Mouse (Mus musculus) megakaryocyte-erythroid progenitor cell, adult 5-6 weeks (primary cell): ENCODE measurements around the gene Ovch2. TPM values are rescaled to one million over a fixed set of nuclear protein-coding genes. Genes with fewer than 3 reads are reported as not detected.
"Not testable (repeated sequence)": the region's sequence is repeated elsewhere in the genome, so short reads cannot be mapped to it uniquely, and the experiment has no call there.

Experiments used
- ATAC-seq: replicated peaks from 2 replicates; pipeline ENCODE4 v1.8.0; 2016; ENCODE audit warnings: mild to moderate bottlenecking, inconsistent platforms; ENCODE audit not compliant: severe bottlenecking, poor library complexity, low FRiP score, low TSS enrichment
- total RNA-seq, 2 experiments: library from RNA; stranded (forward) in 1 of 2; stranded (reverse) in 1 of 2; fragments of 200-1000, 215-1000 nt in 1 of 2; fragments of >200 nt in 1 of 2; fragmentation: Nextera tagmentation in 1 of 2; gene quantifications; 2 replicates each; pipeline ENCODE4 v1.2.3; 2014 to 2017

Gene Ovch2
- total RNA-seq (2014; fragmentation: Nextera tagmentation) (not detected in 2 replicates), total RNA-seq (2017) (not detected in 2 replicates)

DNA sequence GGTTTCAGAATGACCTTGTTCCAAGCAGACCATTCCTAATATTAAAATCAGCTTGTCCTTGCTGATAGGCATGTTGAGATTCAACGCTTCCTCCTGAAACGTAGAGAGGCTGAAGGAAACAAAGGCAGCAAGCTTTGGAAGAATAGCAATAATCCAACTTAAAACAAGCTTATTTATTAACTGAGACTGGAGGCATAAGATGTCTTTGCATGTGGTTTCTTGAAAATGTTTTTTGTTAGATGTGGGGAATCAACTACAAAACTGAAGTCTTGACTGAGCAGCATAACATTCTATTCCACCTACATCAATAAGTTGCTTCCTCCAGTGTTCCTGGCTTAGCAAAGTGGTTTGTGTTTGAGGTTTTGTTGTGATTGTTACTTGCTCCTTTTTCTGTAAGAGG lies at the start of gene Ovch2:
Gene Ovch2 (minus strand): TSS at position 101 of the 400 bp plus-strand sequence.
- ATAC-seq, result no peak

DNA sequence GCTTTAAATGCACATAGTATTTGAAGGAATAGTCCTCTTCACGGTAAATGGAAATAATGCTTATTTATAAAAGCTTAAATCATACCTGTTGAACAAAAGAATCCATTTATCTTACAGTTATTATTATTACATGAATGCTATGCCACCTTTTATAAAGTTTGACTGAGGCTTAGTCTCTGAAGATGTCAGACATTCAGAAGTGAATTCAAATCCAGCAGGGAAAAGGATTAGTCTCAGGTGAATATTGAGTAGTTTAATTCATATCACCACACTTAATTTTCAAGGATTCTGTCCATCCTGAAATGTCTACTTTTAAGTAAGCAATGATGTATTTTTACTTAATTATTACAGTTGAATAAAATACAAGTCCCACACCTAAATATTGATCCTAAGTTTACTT lies 46.4 kb upstream of the Ovch2 start, which contains the start of gene Olfr470:
Gene Olfr470 (minus strand): TSS at position 101 of the 400 bp plus-strand sequence.
- ATAC-seq, result not testable (repeated sequence)

DNA sequence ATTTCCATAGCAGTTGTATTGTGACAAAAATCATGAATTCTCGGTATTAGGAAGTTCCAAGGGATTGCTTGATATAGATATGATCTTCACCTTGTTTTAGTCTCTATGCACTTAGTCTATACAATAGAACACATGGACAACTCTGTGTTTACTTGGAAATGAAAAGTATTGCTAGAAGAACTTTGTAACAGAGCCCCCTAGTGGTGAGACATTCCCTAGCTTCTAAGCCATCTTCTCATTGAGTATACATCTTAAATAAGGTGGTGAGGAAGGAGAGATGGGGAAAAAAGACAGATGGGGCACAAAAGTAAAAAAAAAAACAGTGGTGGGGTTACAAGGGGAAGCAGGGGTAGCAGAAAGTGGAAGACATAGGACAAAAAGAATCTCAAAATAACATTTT lies 40.7 kb upstream of the Ovch2 start:
- ATAC-seq, result no peak

DNA sequence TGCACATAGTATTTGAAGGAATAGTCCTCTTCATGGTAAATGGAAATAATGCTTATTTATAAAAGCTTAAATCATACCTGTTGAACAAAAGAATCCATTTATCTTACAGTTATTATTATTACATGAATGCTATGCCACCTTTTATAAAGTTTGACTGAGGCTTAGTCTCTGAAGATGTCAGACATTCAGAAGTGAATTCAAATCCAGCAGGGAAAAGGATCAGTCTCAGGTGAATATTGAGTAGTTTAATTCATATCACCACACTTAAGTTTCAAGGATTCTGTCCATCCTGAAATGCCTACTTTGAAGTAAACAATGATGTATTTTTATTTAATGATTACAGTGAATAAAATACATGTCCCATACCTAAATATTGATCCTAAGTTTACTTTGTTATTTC lies 24.4 kb upstream of the Ovch2 start, which contains the start of gene Olfr469:
Gene Olfr469 (minus strand): TSS at position 101 of the 400 bp plus-strand sequence.
- ATAC-seq, result not testable (repeated sequence)

DNA sequence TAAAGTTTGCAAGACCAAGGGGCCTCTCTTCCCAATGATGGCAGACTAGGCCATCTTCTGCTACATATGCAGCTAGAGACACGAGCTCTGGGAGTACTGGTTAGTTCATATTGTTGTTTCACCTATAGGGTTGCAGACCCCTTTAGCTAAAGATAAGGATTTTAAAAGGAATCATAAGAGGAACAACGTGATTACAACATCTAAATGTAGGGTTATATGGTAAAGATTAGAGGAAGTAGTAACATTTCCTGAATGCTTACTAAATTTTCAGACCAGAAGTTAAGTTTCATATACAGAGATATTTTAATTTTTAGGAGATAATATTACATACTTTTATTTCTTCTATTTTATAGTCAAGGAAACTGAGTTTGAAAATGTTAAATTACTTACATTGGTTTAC lies 22.9 kb upstream of the Ovch2 start:
- ATAC-seq, result not testable (repeated sequence)

DNA sequence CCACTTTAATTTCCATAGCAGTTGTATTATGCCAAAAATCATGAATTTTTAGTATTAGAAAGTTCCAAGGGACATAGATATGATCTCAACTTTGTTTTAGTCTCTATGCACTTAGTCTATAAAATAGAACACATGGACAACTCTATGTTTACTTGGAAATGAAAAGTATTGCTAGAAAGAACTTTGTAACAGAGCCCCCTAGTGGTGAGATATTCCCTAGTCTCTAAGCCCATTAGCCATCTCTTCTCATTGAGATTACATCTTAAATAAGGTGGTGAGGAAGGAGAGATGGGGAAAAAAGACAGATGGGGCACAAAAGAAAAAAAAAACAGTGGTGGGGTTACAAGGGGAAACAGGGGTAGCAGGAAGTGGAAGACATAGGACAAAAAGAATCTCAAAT lies 18.4 kb upstream of the Ovch2 start:
- ATAC-seq, result no peak

DNA sequence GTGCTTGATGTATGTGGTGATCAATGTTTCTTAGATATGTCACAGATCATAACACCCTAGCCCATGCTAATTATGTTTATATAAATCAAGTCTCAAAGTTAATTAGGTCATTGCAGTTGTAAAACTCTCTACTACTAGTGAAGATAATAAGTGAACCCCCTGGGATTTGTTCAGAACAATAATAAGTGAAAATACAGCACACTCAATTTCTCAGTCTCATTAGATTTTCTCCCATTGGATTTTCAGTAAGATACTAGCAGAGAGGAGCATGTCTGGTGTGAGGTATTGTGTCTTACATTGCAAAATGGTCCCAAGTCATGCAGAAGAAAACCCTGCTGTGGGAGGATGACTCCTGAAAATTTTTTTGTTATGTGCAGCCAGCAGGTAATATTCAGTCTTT lies 11.0 kb upstream of the Ovch2 start, which contains the start of gene Olfr467:
Gene Olfr467 (plus strand): TSS at position 301 of the 400 bp plus-strand sequence.
- ATAC-seq, result no peak

DNA sequence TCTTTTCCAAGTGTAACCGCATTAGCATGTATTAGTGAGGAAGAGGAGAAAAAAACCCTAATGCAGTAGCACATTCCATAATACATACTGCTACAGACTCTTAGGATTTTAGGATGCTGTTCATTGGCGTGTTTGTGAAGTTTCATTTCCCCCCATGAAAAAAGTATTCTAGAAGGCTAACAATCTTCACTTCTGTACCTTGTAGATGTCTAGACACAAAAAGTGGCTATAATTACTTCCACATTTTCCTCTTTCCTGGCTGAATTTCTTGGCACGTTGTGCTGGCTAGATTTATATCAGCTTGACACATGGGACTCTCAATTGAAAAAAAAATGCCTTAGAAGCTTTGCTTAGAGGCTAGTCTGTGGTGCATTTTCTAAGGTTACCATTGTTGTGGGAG lies 1.1 kb upstream of the Ovch2 start:
- ATAC-seq, result no peak

DNA sequence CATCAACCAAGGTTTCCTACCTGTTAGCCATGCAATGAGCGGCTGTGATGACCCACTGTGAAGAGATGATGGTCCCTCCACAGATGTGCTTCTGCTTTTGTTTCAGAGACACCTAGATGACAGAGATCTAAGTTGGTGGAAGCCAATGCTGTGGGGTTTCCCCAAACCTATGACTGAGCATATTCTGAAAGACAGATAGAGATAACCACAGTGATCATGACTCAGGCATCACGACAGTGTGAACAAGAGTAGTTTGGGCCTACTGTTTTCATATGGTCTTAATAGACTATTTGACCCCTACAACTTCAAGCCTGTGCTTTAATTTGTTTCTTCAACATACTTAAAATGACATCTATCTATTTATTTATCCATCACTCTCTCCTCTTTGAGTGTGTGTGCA lies 4.5 kb downstream of the Ovch2 start:
- no peak for ATAC-seq

DNA sequence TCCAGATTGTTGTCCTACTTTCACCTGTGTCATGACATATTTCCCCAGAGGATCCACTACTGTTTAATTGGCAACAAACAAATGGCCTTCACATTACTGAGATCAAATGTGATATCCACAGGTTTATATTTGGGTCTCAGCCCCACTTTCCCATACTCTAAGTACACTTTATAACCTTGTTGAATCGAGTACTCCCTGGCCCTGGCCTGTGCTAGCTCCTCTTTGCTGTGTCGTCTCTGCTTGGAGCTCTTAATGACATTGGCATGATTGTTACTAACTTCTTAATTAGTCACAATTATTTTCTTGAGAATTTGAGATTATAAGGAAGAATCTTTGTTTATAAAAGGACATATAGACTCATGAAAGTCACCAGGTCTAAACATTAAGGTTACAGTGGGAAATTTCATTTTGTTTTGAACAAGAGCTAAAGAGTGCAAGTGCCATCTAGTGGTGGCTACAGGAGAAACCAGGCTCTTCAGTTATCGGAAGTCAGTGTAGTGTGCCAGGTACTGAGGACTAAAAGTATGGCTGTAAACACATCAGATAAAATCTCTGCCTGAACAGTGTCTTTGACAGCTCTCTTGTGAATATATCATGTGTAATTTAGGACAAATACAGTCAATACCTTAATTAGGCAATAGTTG lies 12.9 kb downstream of the Ovch2 start:
- ATAC-seq, result peak; percentile 80

DNA sequence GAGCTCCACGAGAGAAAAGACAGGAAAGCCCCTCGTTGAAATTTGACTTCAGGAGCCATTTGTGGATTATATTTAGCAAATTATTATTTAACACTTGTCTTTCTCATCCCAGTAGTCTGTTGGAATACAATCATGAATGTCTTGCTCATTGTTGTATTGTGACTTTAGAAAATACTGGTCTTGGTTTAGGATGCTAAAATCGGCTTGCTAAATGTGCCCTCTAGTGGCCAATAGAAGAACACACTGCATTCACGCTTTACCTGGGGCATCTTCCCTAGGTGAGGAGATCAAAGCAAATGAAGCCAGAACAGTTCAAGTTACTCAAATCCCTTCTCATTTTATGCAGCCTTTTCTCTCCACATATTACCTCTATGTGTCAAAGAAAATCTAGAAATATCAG lies 21.4 kb downstream of the Ovch2 start:
- ATAC-seq, result no peak; the same call in 1 of the 2 replicates

DNA sequence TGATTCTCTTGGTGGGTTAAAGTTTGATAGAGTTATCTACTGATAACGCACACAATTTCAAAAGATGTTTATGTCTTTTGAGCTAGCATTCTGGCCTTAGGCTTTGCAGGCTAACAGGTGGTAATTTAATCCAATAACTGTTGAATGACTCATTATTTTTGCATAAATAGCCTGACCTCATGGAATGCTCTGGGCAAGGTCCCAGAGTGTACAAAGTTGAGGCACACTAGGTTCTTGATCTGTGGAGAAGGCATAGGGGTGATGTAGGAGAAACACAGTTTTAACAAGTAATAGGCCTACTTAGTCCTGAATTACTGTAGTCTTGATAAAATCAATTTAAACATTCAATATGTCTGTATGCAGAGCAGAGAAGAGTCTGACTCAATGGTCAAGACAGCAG lies 22.8 kb downstream of the Ovch2 start:
- no peak for ATAC-seq

DNA sequence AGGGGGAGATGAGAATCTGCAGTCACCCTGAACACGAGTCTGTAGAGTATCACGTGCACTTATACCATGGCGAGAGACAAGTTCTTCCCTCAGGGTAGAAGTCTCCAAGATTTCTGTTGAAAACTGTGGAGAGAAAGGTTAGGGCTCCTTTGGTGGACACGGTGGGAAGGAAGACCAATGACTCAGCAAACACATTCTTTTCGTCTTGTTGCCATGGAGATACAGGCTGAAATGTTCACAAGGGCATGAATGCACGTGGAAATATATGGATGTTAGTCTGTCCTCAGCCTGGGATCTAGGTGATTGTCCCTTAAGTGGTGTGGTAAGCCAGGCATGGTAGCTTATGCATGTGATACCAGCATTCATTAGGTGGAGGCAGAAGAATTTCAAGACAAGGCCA lies 30.2 kb downstream of the Ovch2 start:
- no peak for ATAC-seq

DNA sequence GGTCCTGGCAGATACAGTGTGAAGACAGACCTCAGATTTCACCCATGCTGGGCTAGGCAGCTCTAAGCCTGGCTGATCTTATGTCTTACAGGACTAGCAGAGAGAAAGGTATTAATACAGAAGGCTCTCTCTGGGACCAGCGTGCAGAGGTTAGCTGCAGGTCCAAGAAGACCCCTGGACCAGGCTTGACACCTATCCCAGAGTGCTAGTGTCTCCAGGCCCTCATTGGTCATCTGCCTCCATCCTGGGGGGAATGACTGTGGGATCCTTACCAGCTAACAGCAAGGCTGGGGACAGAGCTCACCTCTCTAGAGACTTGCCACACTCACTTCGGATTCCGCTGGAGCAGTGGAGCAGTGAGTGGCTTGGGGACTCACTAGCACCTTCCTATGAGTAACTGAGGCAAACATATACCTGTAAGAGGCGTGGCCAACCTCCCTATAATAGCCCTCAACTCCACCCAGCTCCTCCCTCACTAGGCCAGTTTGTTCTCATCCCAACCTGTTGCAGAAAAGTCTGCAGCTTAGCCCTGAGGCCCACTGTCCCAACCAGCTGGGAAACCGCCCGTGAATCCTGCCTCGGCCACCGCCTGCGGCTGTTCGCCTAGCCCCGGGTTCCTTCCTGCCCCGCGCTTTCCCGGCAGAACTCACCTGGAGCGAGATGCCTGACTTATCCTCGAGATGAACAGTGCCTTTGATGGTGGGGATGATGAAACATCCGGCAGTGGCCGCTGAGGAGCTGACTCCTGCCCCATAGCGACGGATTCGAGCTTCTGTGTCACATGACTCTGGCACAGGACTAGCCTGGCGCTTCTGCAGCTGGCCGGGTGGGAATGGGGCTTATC lies 43.5 kb downstream of the Ovch2 start, which contains the start of gene Cyb5r2:
Gene Cyb5r2 (minus strand): TSS at position 725 of the 844 bp plus-strand sequence.
- ATAC-seq, result no peak; the same call in 1 of the 2 replicates

DNA sequence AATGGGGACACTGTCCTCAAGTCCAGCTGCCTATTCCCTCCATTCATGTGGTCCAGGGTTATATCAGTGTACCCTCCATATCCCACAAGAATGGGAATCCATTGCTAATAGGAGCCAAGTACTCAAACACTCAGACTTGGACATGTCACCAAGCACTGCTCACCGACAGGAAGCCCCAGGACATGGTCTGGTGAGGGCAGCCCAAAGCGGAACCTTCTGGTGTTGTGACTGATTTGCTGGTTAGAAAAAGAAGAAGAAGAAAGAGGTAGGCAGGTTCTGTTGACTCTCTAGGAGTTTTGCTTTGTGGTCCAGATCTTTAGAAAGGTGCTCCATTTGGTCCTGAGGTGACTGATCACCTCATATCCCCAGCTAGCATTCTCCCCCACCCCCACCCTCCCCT lies 44.3 kb downstream of the Ovch2 start:
- ATAC-seq, result no peak

DNA sequence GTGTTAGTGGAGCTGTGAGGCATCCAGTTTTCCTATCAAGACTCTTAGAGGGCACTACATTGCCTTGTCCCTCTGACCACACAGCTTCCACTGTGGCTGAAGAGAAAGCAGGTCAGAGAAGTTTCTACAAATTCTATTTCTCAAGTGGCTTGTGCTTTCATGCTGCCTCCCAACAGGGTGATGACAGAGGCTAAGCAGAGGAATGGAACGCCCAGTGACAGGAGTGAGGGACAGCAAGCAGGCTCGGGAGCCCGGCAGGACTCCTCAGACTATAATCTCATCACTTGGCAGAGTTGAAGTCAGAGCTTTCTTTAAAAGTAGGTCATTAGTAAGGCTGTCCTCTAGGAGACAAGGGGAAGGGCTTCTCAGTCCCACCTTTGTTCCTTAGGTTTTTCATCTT lies 45.1 kb downstream of the Ovch2 start:
- ATAC-seq, result no peak

DNA sequence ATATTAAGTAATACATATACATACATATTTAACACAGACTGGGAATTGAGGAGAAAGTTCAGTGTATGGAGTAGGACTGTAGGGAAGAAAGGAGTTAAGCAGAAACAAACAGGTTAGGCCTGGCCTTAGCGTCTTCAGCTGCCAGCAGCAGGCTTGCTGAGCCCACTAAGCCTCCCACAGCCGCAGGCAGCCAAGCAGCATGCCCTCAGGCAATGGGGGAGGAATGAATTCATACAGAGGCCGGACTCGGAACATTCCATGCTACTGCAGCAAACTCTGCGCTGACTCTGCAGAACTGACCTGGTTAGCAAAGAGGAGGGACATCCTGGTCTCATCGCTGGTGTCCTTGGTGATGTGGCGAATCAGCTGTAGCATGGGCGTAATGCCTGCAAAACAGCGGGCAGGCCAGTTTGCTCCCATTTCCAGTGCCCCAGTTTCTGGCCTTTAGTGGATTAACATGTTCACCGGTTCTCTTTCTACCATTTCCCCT lies 48.9 kb downstream of the Ovch2 start:
- no peak for ATAC-seq

DNA sequence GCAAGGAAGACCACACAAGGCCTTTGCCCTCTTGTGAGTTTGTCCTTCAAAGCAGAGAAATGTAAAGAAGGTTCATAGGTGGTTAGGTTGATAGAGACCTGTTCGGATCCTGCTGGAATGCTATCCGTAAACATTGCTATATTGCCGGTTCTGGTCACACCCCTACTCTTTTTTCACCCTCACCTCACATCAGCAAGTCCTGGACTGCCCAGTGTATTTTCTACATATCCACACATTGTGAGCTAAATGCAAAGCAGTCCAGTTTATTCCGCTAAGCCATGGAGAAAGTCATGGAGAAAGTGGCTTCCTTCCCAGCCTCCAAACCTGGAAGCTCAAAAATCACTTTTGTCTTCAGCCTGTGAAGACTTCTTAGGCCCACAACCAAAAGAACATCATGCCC lies 51.3 kb downstream of the Ovch2 start:
- ATAC-seq, result no peak

DNA sequence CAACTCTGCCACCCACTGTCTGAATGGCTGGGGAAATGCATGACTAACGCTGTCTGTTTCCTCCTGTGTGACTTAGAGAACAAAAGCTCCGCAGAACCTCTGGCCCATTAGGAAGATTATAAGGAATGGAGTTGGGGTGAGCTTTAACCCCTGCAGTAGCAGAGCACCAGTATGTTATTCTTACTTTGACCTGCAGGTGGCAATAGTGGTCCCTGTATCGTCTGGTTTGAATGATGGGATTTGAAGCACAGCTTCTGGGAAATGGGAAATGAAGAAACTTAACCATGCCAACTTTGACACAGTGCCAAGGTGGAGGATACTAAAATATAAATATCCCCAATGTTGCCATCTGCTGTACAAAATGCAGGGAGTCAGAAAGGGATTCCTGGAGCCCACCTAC lies 51.7 kb downstream of the Ovch2 start:
- ATAC-seq, result peak; percentile 72

DNA sequence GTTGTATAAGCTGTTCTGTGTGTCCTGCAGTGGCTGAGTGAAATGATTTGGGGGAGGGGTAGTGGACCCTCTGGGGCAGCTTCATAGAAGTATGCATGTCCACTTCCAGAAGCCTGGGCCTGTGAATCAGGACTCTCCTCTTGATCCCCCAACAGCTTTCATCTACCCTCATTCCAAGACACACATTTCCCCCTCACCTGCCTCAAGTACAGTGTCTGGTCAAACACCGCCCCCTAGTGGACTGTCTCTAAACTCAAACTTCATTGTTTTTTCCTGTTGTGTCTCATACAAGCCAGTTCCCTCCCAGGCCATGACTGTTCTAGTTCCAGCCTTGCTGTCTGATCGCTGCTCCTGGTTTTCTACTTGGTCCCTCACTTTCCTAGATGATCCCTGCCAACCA lies 53.1 kb downstream of the Ovch2 start:
- peak; percentile 73 for ATAC-seq
